Mouse (Mus musculus): ENCODE results near the gene Nubpl. TPM values are rescaled to one million over a fixed set of nuclear protein-coding genes. Genes with fewer than 3 reads are reported as not detected.
A peak's percentile ranks its signal among the peaks of the same experiment; 100 is the strongest.

Gene Nubpl
- polyA plus RNA-seq, 1 experiment from 2014 or later: 7.3 TPM

DNA sequence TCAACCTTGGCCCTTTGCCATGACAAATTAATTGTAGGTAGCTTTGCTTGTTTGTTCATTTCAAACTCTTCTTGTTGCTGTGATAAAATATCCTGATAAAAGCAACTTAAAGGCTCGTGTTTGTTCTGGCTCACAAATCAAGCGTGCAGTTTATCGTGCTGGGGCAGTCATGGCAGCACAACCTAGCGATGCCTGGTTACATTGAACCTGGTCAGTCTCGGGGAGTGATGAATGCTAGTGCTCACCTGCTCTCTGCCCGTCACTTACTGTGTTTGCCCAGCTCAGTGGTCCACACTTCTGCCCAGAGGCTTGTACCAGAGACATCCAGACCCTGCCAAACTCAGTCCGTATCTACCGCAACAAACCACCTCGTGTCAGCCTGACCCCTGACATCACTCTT lies 149.9 kb downstream of the Nubpl start:
- no peak overlapping the region for H3K4me3 ChIP-seq (replicated peaks)
- no peak for ATAC-seq (ENCODE audit: low FRiP score)
- no peak overlapping the region for H3K9ac ChIP-seq (replicated peaks)
- no peaks in the 10 kb centered on the region for H3K27me3 ChIP-seq (replicated peaks)
- WGBS: 77% methylated on average over 9 of the region's 9 CpGs
- H3K27ac ChIP-seq (replicated peaks): no peak overlapping the region
- no peaks in the 10 kb centered on the region for H3K9me3 ChIP-seq (replicated peaks)
- H3K4me2 ChIP-seq: no peak overlapping the region
- H3K4me1 ChIP-seq: no peaks in the 10 kb centered on the region
- no peaks in the 10 kb centered on the region for H3K36me3 ChIP-seq

DNA sequence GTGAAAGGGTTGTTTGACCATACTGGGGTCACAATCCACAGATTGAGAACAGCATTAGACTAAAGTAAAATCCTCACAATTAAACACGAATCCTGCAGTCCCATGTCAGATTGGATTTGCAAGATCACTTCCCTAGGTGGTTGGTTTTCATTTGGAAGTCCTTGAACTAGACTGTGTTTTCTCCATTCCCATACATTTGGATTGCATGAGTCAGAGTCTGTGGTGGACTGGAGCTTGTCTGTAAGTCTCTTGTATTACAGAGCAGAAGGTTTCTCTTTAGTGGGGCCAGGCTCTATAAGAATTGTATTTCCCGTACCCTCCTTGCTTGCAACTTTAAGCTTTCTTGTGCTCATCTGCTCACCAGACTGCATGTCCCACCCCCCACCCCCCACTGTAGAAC lies 151.0 kb downstream of the Nubpl start:
- 79% methylated on average over 2 of the region's 2 CpGs for WGBS
- no peak overlapping the region for H3K9ac ChIP-seq (replicated peaks)

DNA sequence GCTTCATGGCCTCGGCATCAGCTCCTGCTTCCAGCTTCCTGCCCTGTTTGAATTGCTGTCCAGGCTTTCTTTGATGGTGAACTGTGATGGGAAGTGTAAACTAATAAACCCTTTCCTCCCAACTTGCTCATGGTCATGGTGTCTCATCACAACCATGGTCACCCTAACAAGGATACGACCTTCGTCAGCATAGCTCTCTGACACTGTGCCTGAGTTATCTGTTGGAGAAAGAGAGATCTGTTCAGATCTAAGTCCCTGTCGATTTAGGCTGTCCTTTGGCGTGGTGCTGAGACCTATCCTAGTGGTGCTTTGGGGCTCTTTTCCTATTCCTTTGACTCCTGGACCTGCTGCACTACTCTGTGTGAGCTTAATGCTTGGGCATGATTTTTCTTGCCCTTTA lies 156.6 kb downstream of the Nubpl start:
- no peak for ATAC-seq (ENCODE audit: low FRiP score)
- Histone ChIP-seq H3K27ac (replicated peaks) (no peak overlapping the region), H3K27me3 (replicated peaks) (no peaks in the 10 kb centered on the region), H3K4me2 (no peak overlapping the region), H3K36me3 (no peaks in the 10 kb centered on the region), H3K9me3 (replicated peaks) (no peaks in the 10 kb centered on the region), H3K4me3 (replicated peaks) (no peak overlapping the region), H3K9ac (replicated peaks) (no peak overlapping the region), H3K4me1 (no peaks in the 10 kb centered on the region)
- WGBS: 81% methylated on average over 5 of the region's 5 CpGs

More for the DNA sequence above, 151.0 kb downstream of the Nubpl start:
- H3K27me3 ChIP-seq (replicated peaks): no peaks in the 10 kb centered on the region
- H3K27ac ChIP-seq (replicated peaks): no peak overlapping the region
- H3K4me2 ChIP-seq: no peak overlapping the region
- ATAC-seq (ENCODE audit: low FRiP score): no peak
- no peaks in the 10 kb centered on the region for H3K9me3 ChIP-seq (replicated peaks)
- H3K4me1 ChIP-seq: no peaks in the 10 kb centered on the region
- no peaks in the 10 kb centered on the region for H3K36me3 ChIP-seq
- H3K4me3 ChIP-seq (replicated peaks): no peak overlapping the region

GRCm38 (mm10) chr12:52268131-52268530 lies 170.6 kb downstream of the Nubpl start:
- 73% methylated on average over 2 of the region's 2 CpGs for WGBS
- no peak overlapping the region for H3K27ac ChIP-seq (replicated peaks)
- H3K4me1 ChIP-seq: no peaks in the 10 kb centered on the region
- no peak for ATAC-seq (ENCODE audit: low FRiP score)
- H3K4me2 ChIP-seq: no peak overlapping the region
- H3K4me3 ChIP-seq (replicated peaks): no peak overlapping the region
- no peaks in the 10 kb centered on the region for H3K27me3 ChIP-seq (replicated peaks)
- H3K36me3 ChIP-seq: no peaks in the 10 kb centered on the region
- no peak overlapping the region for H3K9ac ChIP-seq (replicated peaks)
- no peaks in the 10 kb centered on the region for H3K9me3 ChIP-seq (replicated peaks)

GRCm38 (mm10) chr12:52272828-52273227 lies 175.3 kb downstream of the Nubpl start:
- Histone ChIP-seq H3K4me2 (no peak overlapping the region), H3K27ac (replicated peaks) (no peak overlapping the region), H3K27me3 (replicated peaks) (no peaks in the 10 kb centered on the region), H3K36me3 (no peaks in the 10 kb centered on the region), H3K9me3 (replicated peaks) (no peaks in the 10 kb centered on the region), H3K4me3 (replicated peaks) (no peak overlapping the region), H3K9ac (replicated peaks) (no peak overlapping the region), H3K4me1 (no peaks in the 10 kb centered on the region)
- no peak for ATAC-seq (ENCODE audit: low FRiP score)
- WGBS: 77% methylated on average over 1 of the region's 1 CpGs

DNA sequence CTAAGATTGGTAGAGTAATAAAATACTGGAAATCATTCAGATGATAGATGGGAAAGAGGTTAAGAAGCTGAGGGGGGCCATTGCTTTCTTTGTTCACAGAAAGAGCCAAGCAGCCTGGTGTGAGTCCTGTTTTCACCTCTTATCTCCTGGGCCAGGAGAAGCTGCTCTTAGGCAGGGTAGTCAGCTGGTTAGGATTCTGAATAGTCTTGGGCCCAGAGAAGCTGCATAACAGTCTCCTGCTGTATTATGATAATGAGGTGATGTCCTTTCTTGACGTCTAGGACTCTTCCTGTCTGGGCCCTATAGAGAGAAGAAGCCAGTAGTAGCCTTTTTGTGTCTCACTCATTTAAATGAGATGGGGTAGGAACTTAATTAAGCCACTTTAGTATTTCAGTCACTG lies 178.8 kb downstream of the Nubpl start:
- H3K36me3 ChIP-seq: no peaks in the 10 kb centered on the region
- H3K4me2 ChIP-seq: no peak overlapping the region
- H3K27ac ChIP-seq (replicated peaks): no peak overlapping the region
- ATAC-seq (ENCODE audit: low FRiP score): no peak
- H3K4me3 ChIP-seq (replicated peaks): no peak overlapping the region
- H3K9ac ChIP-seq (replicated peaks): no peak overlapping the region
- H3K27me3 ChIP-seq (replicated peaks): no peaks in the 10 kb centered on the region
- WGBS: 12% methylated on average over 1 of the region's 1 CpGs
- H3K9me3 ChIP-seq (replicated peaks): no peaks in the 10 kb centered on the region
- no peaks in the 10 kb centered on the region for H3K4me1 ChIP-seq

DNA sequence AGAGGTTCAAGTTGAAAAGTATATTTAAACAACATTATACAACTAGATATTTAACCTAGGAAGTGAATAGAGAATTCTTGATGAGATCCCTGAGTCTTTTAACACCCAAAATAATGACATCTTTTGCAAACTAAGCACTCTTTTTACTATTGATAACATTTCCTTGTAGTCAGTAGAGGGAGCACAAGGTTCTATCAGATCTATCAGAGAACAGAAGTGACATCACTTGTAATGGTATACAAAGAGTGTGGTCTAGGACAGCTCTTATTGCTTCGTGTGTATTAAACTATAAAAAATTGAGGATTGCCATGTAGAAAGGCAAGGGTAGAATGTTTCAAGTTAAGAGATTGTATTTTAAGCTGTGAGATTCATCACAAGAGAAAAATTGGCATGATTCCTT lies 183.7 kb downstream of the Nubpl start:
- ATAC-seq (ENCODE audit: low FRiP score): no peak
- H3K9ac ChIP-seq (replicated peaks): no peak overlapping the region
- H3K4me1 ChIP-seq: no peaks in the 10 kb centered on the region
- H3K36me3 ChIP-seq: no peaks in the 10 kb centered on the region
- 79% methylated on average over 1 of the region's 1 CpGs for WGBS
- H3K4me3 ChIP-seq (replicated peaks): no peak overlapping the region
- no peak overlapping the region for H3K4me2 ChIP-seq
- H3K9me3 ChIP-seq (replicated peaks): no peaks in the 10 kb centered on the region
- no peaks in the 10 kb centered on the region for H3K27me3 ChIP-seq (replicated peaks)
- H3K27ac ChIP-seq (replicated peaks): no peak overlapping the region

- Histone ChIP-seq H3K4me3 (replicated peaks) (no peak overlapping the region), H3K36me3 (no peaks in the 10 kb centered on the region), H3K4me2 (no peak overlapping the region), H3K27ac (replicated peaks) (no peak overlapping the region), H3K27me3 (replicated peaks) (no peaks in the 10 kb centered on the region), H3K4me1 (0 out of 2 replicates have a peak, but pooled peaks cover under 1% of the 10 kb centered on the region), H3K9me3 (replicated peaks) (no peaks in the 10 kb centered on the region), H3K9ac (replicated peaks) (no peak overlapping the region)
- no peak for ATAC-seq (ENCODE audit: low FRiP score)
These were observed 186.9 kb downstream of the Nubpl start for GRCm38 (mm10) chr12:52284471-52284870.

GRCm38 (mm10) chr12:52286802-52287201 lies 189.3 kb downstream of the Nubpl start:
- Histone ChIP-seq H3K4me1 (peaks cover 6% of the 10 kb centered on the region), H3K9me3 (replicated peaks) (no peaks in the 10 kb centered on the region), H3K27ac (replicated peaks) (no peak overlapping the region), H3K4me2 (no peak overlapping the region), H3K9ac (replicated peaks) (no peak overlapping the region), H3K4me3 (replicated peaks) (no peak overlapping the region), H3K36me3 (no peaks in the 10 kb centered on the region), H3K27me3 (replicated peaks) (no peaks in the 10 kb centered on the region)
- ATAC-seq (ENCODE audit: low FRiP score): no peak
- WGBS: 59% methylated on average over 3 of the region's 3 CpGs

DNA sequence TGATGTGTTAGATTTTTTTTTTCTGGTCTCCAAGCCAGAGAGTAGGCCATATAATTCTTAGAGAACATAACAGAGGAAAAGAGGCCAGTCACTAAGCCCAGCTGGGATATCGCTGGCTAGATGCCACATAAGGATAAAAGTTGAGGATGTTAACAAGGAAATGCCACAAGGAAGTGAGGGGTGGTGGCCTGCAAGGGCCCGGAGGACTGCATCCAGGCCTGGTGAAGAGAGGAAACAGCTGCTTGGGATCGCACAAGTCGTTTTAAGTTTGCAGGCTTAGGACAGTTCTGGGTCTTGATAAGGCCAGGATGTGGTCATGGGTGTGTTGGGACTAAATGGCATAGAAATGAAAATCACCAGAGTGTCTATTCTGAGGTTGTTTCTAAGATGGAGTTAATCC lies 191.0 kb downstream of the Nubpl start:
- no peaks in the 10 kb centered on the region for H3K27me3 ChIP-seq (replicated peaks)
- H3K27ac ChIP-seq (replicated peaks): 0 out of 2 replicates have a peak overlapping the region, but pooled peaks have one; percentile 20
- 80% methylated on average over 4 of the region's 4 CpGs for WGBS
- no peaks in the 10 kb centered on the region for H3K36me3 ChIP-seq
- H3K4me2 ChIP-seq: no peak overlapping the region
- H3K4me3 ChIP-seq (replicated peaks): no peak overlapping the region
- no peak for ATAC-seq (ENCODE audit: low FRiP score)
- no peaks in the 10 kb centered on the region for H3K9me3 ChIP-seq (replicated peaks)
- H3K9ac ChIP-seq (replicated peaks): no peak overlapping the region
- H3K4me1 ChIP-seq: peaks cover 6% of the 10 kb centered on the region

GRCm38 (mm10) chr12:52288941-52289567 lies 191.5 kb downstream of the Nubpl start:
- Histone ChIP-seq H3K4me2 (no peak overlapping the region), H3K9ac (replicated peaks) (no peak overlapping the region)

DNA sequence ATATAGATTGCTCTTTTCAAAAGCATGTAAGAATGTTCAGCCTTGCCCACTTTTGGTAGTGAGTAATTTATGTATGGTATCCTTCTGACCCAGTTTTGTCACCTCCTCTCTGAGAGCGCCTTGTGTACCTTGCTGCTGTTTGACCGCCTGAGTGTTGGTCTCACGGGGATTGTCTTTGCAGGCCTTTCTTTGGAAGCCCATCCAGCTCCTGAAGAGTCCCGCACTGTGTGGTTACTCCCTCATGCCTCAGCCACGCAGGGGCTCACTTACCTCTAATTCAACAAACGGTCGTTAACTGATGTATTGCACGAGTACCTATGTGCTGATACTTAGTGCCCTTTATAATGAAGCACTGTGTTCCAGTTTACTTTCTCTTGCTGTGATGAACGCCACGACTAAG lies 192.1 kb downstream of the Nubpl start:
- H3K4me1 ChIP-seq: peaks cover 6% of the 10 kb centered on the region
- H3K27me3 ChIP-seq (replicated peaks): no peaks in the 10 kb centered on the region
- H3K36me3 ChIP-seq: no peaks in the 10 kb centered on the region
- H3K27ac ChIP-seq (replicated peaks): 0 out of 2 replicates have a peak overlapping the region, but pooled peaks have one; percentile 13
- H3K4me3 ChIP-seq (replicated peaks): no peak overlapping the region
- 56% methylated on average over 10 of the region's 10 CpGs for whole genome bisulfite sequencing
- H3K9ac ChIP-seq (replicated peaks): no peak overlapping the region
- no peaks in the 10 kb centered on the region for H3K9me3 ChIP-seq (replicated peaks)
- no peak for ATAC-seq (ENCODE audit: low FRiP score)
- no peak overlapping the region for H3K4me2 ChIP-seq

More at GRCm38 (mm10) chr12:52288941-52289567, 191.5 kb downstream of the Nubpl start:
- Histone ChIP-seq H3K9me3 (replicated peaks) (no peaks in the 10 kb centered on the region), H3K27ac (replicated peaks) (0 out of 2 replicates have a peak overlapping the region, but pooled peaks have one; percentile 20), H3K27me3 (replicated peaks) (no peaks in the 10 kb centered on the region), H3K4me1 (peaks cover 6% of the 10 kb centered on the region), H3K36me3 (no peaks in the 10 kb centered on the region), H3K4me3 (replicated peaks) (no peak overlapping the region)
- peak; percentile 73; the same call in 1 of the 2 replicates for ATAC-seq (ENCODE audit: low FRiP score)
- 49% methylated on average over 11 of the region's 11 CpGs for WGBS

Data from neural tube, embryonic 15.5 days (tissue).